Mouse (Mus musculus) liver, embryonic 16.5 days (tissue): ENCODE measurements around the gene Higd1a. TPM values are rescaled to one million over a fixed set of nuclear protein-coding genes. Genes with fewer than 3 reads are reported as not detected.

Experiments
- polyA plus RNA-seq: library from polyadenylated mRNA; unstranded; fragments of >200 nt; fragmentation: Nextera tagmentation; extraction: Ambion mirVana; gene quantifications from 2 replicates; pipeline ENCODE4 v1.2.1, GENCODE M21; 2015

Higd1a gene
- polyA plus RNA-seq, 1 experiment from 2014 or later: 114 TPM

Other genes with a start within 250 kb of the Higd1a start
- gene Lyzl4, start 216.3 kb downstream of the Higd1a start, polyA plus RNA-seq: 0.09 and 0.18 TPM in 2 replicates
- gene Vipr1, start 215.6 kb downstream of the Higd1a start, polyA plus RNA-seq: 0.35 and 0.58 TPM in 2 replicates
- gene Sec22c, start 152.9 kb downstream of the Higd1a start, polyA plus RNA-seq: 2.8 and 3.0 TPM in 2 replicates
- gene Ss18l2, start 148.0 kb downstream of the Higd1a start, polyA plus RNA-seq: 54.9 and 55.5 TPM in 2 replicates
- gene Nktr, start 139.2 kb downstream of the Higd1a start, polyA plus RNA-seq: 24.9 and 25.2 TPM in 2 replicates
- 0.50 and 0.89 TPM in 2 replicates for gene Zfp651, start 99.0 kb downstream of the Higd1a start, polyA plus RNA-seq
- gene Klhl40, start 80.8 kb downstream of the Higd1a start, polyA plus RNA-seq: 0.53 and 1.5 TPM in 2 replicates
- 0.07 and 0.31 TPM in 2 replicates for gene Hhatl, start 65.9 kb downstream of the Higd1a start, polyA plus RNA-seq
- 0.07 TPM in 1 of 2 replicates, not detected in the other for gene Ccdc13, start 18.9 kb downstream of the Higd1a start, polyA plus RNA-seq
- 0.43 and 0.72 TPM in 2 replicates for gene Ackr2, start 40.0 kb upstream of the Higd1a start, polyA plus RNA-seq
- gene Cyp8b1, start 57.9 kb upstream of the Higd1a start, polyA plus RNA-seq: 13.0 and 19.0 TPM in 2 replicates
- 0.40 and 0.76 TPM in 2 replicates for gene Fam198a, start 92.6 kb upstream of the Higd1a start, polyA plus RNA-seq
- gene Pomgnt2, start 138.7 kb upstream of the Higd1a start, polyA plus RNA-seq: 2.9 and 3.2 TPM in 2 replicates